ENCODE assay signal across 8 mouse cellular contexts in genomic region chr13:75708637-75709002, GRCm38 (mm10). TPM values are rescaled to one million over a fixed set of nuclear protein-coding genes. Genes with fewer than 3 reads are reported as not detected.
DNase-seq lines count a peak whose midpoint lies in the region; ATAC-seq and TF ChIP-seq lines count a peak whose summit lies in the region.

No protein-coding gene starts in this region.

- peak overlapping the region; percentile 99 for H3K4me3 ChIP-seq in megakaryocyte, embryonic 14.5 days (replicated peaks)
- H3K4me3 ChIP-seq in erythroblast, embryonic 14.5 days (replicated peaks) = peak overlapping the region; percentile 100
- H3K4me3 ChIP-seq in limb, embryonic 11.5 days (ENCODE audit: low read depth, low read length) = peak overlapping the region; percentile 66
- H3K4me3 ChIP-seq in small intestine, adult 2 months (ENCODE audit: low read depth, low read length) = peak overlapping the region; percentile 98

- H3K4me1 ChIP-seq in megakaryocyte, embryonic 14.5 days = peaks cover 44% of the 10 kb centered on the region
- peaks cover 55% of the 10 kb centered on the region for H3K4me1 ChIP-seq in erythroblast, embryonic 14.5 days (ENCODE audit: control insufficient read depth)
- H3K4me1 ChIP-seq in limb, embryonic 11.5 days (ENCODE audit: control insufficient read depth, insufficient read depth, low read length) = no peaks in the 10 kb centered on the region
- H3K4me1 ChIP-seq in small intestine, adult 2 months (ENCODE audit: control insufficient read depth, insufficient read depth, insufficient read length, low read length) = no peaks in the 10 kb centered on the region; the same call in 1 of the 2 replicates

- DNase-seq in limb, embryonic 11.5 days (ENCODE audit: low spot score) = no peak
- no peak for DNase-seq in left cerebral cortex, postnatal 36 days (ENCODE audit: low spot score in 2 of 2)

- TF ChIP-seq POLR2A in small intestine, adult 2 months (IDR thresholded peaks at IDR 0.05; ENCODE audit: low read depth, low read length) = no peak

- intact Hi-C loops in left cerebral cortex, postnatal 36 days (cut with DNase I) = loop anchor here (5.0 kb wide), 1 partner anchor 44 kb away; no protein-coding TSS in a partner anchor

- peaks cover 4% of the 10 kb centered on the region for H3K36me3 ChIP-seq in megakaryocyte, embryonic 14.5 days (replicated peaks; ENCODE audit: low read length)
- H3K36me3 ChIP-seq in erythroblast, embryonic 14.5 days (ENCODE audit: control insufficient read depth) = peaks cover 52% of the 10 kb centered on the region
- no peaks in the 10 kb centered on the region for H3K36me3 ChIP-seq in limb, embryonic 11.5 days (ENCODE audit: control insufficient read depth, insufficient read depth, low read length)
- no peaks in the 10 kb centered on the region for H3K36me3 ChIP-seq in small intestine, adult 2 months (ENCODE audit: control insufficient read depth, insufficient read depth, low read length)

- 8% methylated on average over 8 of the region's 8 CpGs for WGBS in limb, embryonic 11.5 days
- 14% methylated on average over 8 of the region's 8 CpGs for WGBS in small intestine, adult 2 months

- H3K27ac ChIP-seq in limb, embryonic 11.5 days (replicated peaks; ENCODE audit: low read depth, low read length) = no peak overlapping the region
- peak overlapping the region; percentile 86 for H3K27ac ChIP-seq in small intestine, adult 2 months (ENCODE audit: insufficient read depth, low read depth, low read length)

- no peaks in the 10 kb centered on the region for H3K27me3 ChIP-seq in megakaryocyte, embryonic 14.5 days (replicated peaks)
- H3K27me3 ChIP-seq in erythroblast, embryonic 14.5 days (ENCODE audit: control insufficient read depth) = no peaks in the 10 kb centered on the region
- H3K27me3 ChIP-seq in limb, embryonic 11.5 days (ENCODE audit: control insufficient read depth, insufficient read depth, low read length) = peaks cover 12% of the 10 kb centered on the region
- H3K27me3 ChIP-seq in small intestine, adult 2 months (ENCODE audit: control insufficient read depth, insufficient read depth, low read length) = no peaks in the 10 kb centered on the region

- H3K9me3 ChIP-seq in megakaryocyte, embryonic 14.5 days = no peaks in the 10 kb centered on the region
- no peaks in the 10 kb centered on the region; the same call in 1 of the 2 replicates for H3K9me3 ChIP-seq in erythroblast, embryonic 14.5 days (ENCODE audit: control insufficient read depth, low read length)
- no peaks in the 10 kb centered on the region for H3K9me3 ChIP-seq in limb, embryonic 11.5 days (ENCODE audit: control insufficient read depth, low read length)

- H3K4me2 ChIP-seq in limb, embryonic 11.5 days (ENCODE audit: low read depth, severe bottlenecking) = peak overlapping the region; percentile 69

- H3K9ac ChIP-seq in limb, embryonic 11.5 days (ENCODE audit: low read length) = peak overlapping the region; percentile 74

- TF ChIP-seq CTCF in small intestine, adult 2 months (IDR thresholded peaks at IDR 0.05; ENCODE audit: extremely low read depth, insufficient read length, insufficient replicate concordance, low read depth, low read length) = no peak

- no peak for ATAC-seq in megakaryocyte, adult 5-6 weeks (ENCODE audit: poor library complexity, severe bottlenecking)
- ATAC-seq in limb, embryonic 11.5 days (ENCODE audit: insufficient number of reproducible peaks, low FRiP score, low TSS enrichment, low read depth) = no peak
- ATAC-seq in megakaryocyte progenitor cell, adult 5-6 weeks (replicated peaks; ENCODE audit: poor library complexity) = no peak; the same call in 1 of the 2 replicates
- no peak; the same call in 1 of the 2 replicates for ATAC-seq in erythroid progenitor cell, adult 5-6 weeks (replicated peaks; ENCODE audit: low FRiP score, poor library complexity, severe bottlenecking)

RNA-seq across cellular contexts. Expression of gene Ell2, which starts 2.1 kb away (rescaled TPM):
- 14.0 TPM in 1 of 2 replicates, not detected in the other for polyA plus RNA-seq in megakaryocyte, embryonic 14.5 days (2012; ENCODE audit: insufficient read depth, low replicate concordance)
- total RNA-seq in megakaryocyte, adult 5-6 weeks (2015) = 12.2 and 13.8 TPM in 2 replicates
- 7.7 and 7.9 TPM in 2 replicates for total RNA-seq in megakaryocyte, adult 5-6 weeks (2017)
- 7.5 and 16.5 TPM in 2 replicates for polyA plus RNA-seq in erythroblast, embryonic 14.5 days (2012)
- polyA plus RNA-seq in limb, embryonic 11.5 days (2014; fragmentation: Nextera tagmentation; extraction: Ambion mirVana) = 4.3 and 4.8 TPM in 2 replicates
- 4.0 and 10.2 TPM in 2 replicates for polyA plus RNA-seq in small intestine, adult 2 months (2012; rRNA removed)
- total RNA-seq in left cerebral cortex, postnatal 36 days (2021) = 10 to 100 TPM; 42.6 to 52.3 TPM
- total RNA-seq in megakaryocyte progenitor cell, adult 5-6 weeks (2015) = 10.6 and 13.6 TPM in 2 replicates
- total RNA-seq in megakaryocyte progenitor cell, adult 5-6 weeks (2017) = 6.8 and 11.8 TPM in 2 replicates
- total RNA-seq in erythroid progenitor cell, adult 5-6 weeks (2015; ENCODE audit: low replicate concordance) = 78.4 and 114 TPM in 2 replicates
- 46.5 and 46.8 TPM in 2 replicates for total RNA-seq in erythroid progenitor cell, adult 5-6 weeks (2017; ENCODE audit: low replicate concordance)
